Mouse (Mus musculus): ENCODE data around the gene Clmn.

DNA sequence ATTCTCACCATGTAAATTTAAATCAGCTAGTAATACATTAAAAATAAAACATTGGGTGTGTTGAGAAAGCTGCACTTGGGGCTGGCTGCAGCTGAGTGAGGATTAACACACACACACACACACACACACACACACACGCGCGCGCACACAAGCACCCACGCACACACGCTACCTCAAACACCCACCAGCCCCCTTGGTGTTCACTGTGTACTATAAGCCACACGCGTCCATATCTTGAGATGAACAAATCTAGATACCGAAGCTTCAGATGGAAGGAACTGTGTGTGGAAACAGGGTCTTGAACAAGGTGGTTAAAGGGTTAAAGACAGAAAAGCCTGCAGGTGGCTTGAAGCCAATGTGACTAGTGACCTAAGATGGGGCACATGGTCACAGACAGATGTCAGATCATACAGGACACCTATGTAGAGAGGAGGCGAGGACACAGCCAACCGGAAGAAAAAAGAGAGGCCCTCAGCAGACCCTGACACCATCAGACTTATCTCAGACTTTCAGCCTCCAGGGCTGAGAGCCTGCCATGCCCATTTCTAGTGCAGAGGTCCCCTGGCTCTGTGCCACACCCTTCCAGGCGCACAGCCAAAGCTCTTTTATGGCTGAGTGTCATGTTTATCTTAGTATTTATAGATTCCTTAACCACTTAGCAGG, 40.5 kb downstream of the Clmn start:
- TF ChIP-seq GATA1 (IDR thresholded peaks at IDR 0.05; ENCODE audit: borderline replicate concordance, low read length): no peak
- no peak for TF ChIP-seq FLI1 (IDR thresholded peaks at IDR 0.05; ENCODE audit: low read length)

Data from megakaryocyte, embryonic 14.5 days (primary cell).